Mouse (Mus musculus) stomach, postnatal 0 days (tissue): ENCODE data around the gene Xdh. TPM values are rescaled to one million over a fixed set of nuclear protein-coding genes. Genes with fewer than 3 reads are reported as not detected.
A peak's percentile ranks its signal among the peaks of the same experiment; 100 is the strongest.

Experiments
- ATAC-seq: fragments of 200-750 bp; cut with Nextera tagmentation; 2 replicates; pipeline ENCODE4 v1.8.0; 2017; ENCODE audit not compliant: low FRiP score, low TSS enrichment
- DNase-seq: peaks from one replicate; pipeline ENCODE4 v3.0.0-alpha.2; 2016; ENCODE audit warnings: low spot score
- H3K27ac ChIP-seq: fragments of 300-500 bp; sonication (generic); replicated peaks from 2 replicates; pipeline ENCODE4 v1.5.1; 2014; ENCODE audit warnings: mild to moderate bottlenecking, control low read depth
- H3K27me3 ChIP-seq: fragments of 300-500 bp; sonication (generic); 2 replicates; pipeline ENCODE4 v1.6.1; 2014; ENCODE audit warnings: low read length; ENCODE audit not compliant: control insufficient read depth, insufficient read depth
- H3K36me3 ChIP-seq: fragments of 300-500 bp; sonication (generic); 2 replicates; pipeline ENCODE4 v1.6.1; 2014; ENCODE audit warnings: low read length, mixed read lengths; ENCODE audit not compliant: control insufficient read depth, insufficient read depth
- H3K4me1 ChIP-seq: fragments of 300-500 bp; sonication (generic); replicated peaks from 2 replicates; pipeline ENCODE4 v1.6.1; 2014; ENCODE audit warnings: antibody characterized with exemption; ENCODE audit not compliant: control insufficient read depth, insufficient read depth
- H3K4me2 ChIP-seq: fragments of 300-500 bp; sonication (generic); replicated peaks from 2 replicates; pipeline ENCODE4 v1.6.1; 2014; ENCODE audit warnings: low read depth, mild to moderate bottlenecking, control low read depth, moderate library complexity
- H3K4me3 ChIP-seq: fragments of 300-500 bp; sonication (generic); 2 replicates; pipeline ENCODE4 v1.5.1; 2014; ENCODE audit warnings: low read depth, low read length, control low read depth
- H3K9ac ChIP-seq: fragments of 300-500 bp; sonication (generic); 2 replicates; pipeline ENCODE4 v1.6.1; 2014; ENCODE audit warnings: mild to moderate bottlenecking, low read length, control low read depth, mixed read lengths
- H3K9me3 ChIP-seq: fragments of 300-500 bp; sonication (generic); 2 replicates; pipeline ENCODE4 v1.6.1; 2016; ENCODE audit warnings: low read length; ENCODE audit not compliant: control insufficient read depth
- CTCF ChIP-seq: IDR thresholded peaks from 2 replicates; pipeline ENCODE4 v1.5.1; 2016; ENCODE audit warnings: antibody characterized with exemption, low read depth, mild to moderate bottlenecking, moderate library complexity
- EP300 ChIP-seq: optimal IDR thresholded peaks from 2 replicates; pipeline ENCODE3; 2016; ENCODE audit warnings: antibody characterized with exemption
- WGBS: fragments of 180-500 bp; shearing (Covaris S2); extraction: QIAGEN DNeasy Blood & Tissue Kit; methylation state at CpG from one replicate; pipeline ENCODE4 v1.1.7; 2014; 5-methylcytosine and 5-hydroxymethylcytosine counted together
- polyA plus RNA-seq: library from polyadenylated mRNA; unstranded; fragments of >200 nt; fragmentation: Nextera tagmentation; extraction: Ambion mirVana; gene quantifications from 2 replicates; pipeline ENCODE4 v1.2.1, GENCODE M21; 2015

The Xdh gene
- polyA plus RNA-seq, 1 experiment from 2014 or later, result 16.4 TPM

GRCm38 (mm10) chr17:73962628-73963043, 12.6 kb upstream of the Xdh start:
- Histone ChIP-seq H3K4me1 (no peaks in the 10 kb centered on the region), H3K27ac (peak overlapping the region; percentile 69), H3K9me3 (no peaks in the 10 kb centered on the region), H3K4me3 (no peak overlapping the region), H3K4me2 (no peak overlapping the region), H3K9ac (no peak overlapping the region), H3K36me3 (no peaks in the 10 kb centered on the region), H3K27me3 (no peaks in the 10 kb centered on the region)
- 15% methylated on average over 2 of the region's 2 CpGs for WGBS
- no peak for DNase-seq
- TF ChIP-seq EP300, result peak; percentile 91
- no peak for TF ChIP-seq CTCF
- peak; percentile 76; the same call in 1 of the 2 replicates for ATAC-seq

GRCm38 (mm10) chr17:73961801-73962403, 11.9 kb upstream of the Xdh start:
- peak overlapping the region; percentile 67 for H3K27ac ChIP-seq
- H3K27me3 ChIP-seq, result no peaks in the 10 kb centered on the region
- H3K4me2 ChIP-seq, result no peak overlapping the region
- H3K36me3 ChIP-seq, result no peaks in the 10 kb centered on the region
- TF ChIP-seq CTCF (no peak), EP300 (no peak)
- no peak for DNase-seq
- H3K4me3 ChIP-seq, result no peak overlapping the region
- 47% methylated on average over 1 of the region's 1 CpGs for WGBS
- ATAC-seq, result peak; percentile 38; the same call in 1 of the 2 replicates
- no peaks in the 10 kb centered on the region for H3K4me1 ChIP-seq
- H3K9me3 ChIP-seq, result no peaks in the 10 kb centered on the region
- no peak overlapping the region for H3K9ac ChIP-seq

- Histone ChIP-seq H3K4me2 (no peak overlapping the region), H3K4me3 (no peak overlapping the region), H3K36me3 (no peaks in the 10 kb centered on the region), H3K9me3 (no peaks in the 10 kb centered on the region), H3K9ac (no peak overlapping the region), H3K4me1 (no peaks in the 10 kb centered on the region), H3K27me3 (no peaks in the 10 kb centered on the region), H3K27ac (no peak overlapping the region)
- TF ChIP-seq EP300 (no peak), CTCF (no peak)
- DNase-seq (no peak), ATAC-seq (no peak)
- 69% methylated on average over 4 of the region's 4 CpGs for WGBS
Observed at GRCm38 (mm10) chr17:73960745-73961144, 10.7 kb upstream of the Xdh start.

- Histone ChIP-seq H3K9ac (no peak overlapping the region), H3K4me2 (no peak overlapping the region), H3K27ac (no peak overlapping the region; the same call in 1 of the 2 replicates), H3K4me1 (no peaks in the 10 kb centered on the region), H3K4me3 (no peak overlapping the region), H3K36me3 (no peaks in the 10 kb centered on the region), H3K9me3 (no peaks in the 10 kb centered on the region), H3K27me3 (no peaks in the 10 kb centered on the region)
- DNase-seq, result no peak
- WGBS, result 75% methylated on average over 4 of the region's 4 CpGs
- TF ChIP-seq EP300, result no peak
- no peak for TF ChIP-seq CTCF
- ATAC-seq, result no peak
Observed at GRCm38 (mm10) chr17:73952103-73952521, 2.1 kb upstream of the Xdh start.

- WGBS, result 77% methylated on average over 5 of the region's 5 CpGs
- Histone ChIP-seq H3K36me3 (no peaks in the 10 kb centered on the region), H3K27ac (peak overlapping the region; percentile 78; the same call in 1 of the 2 replicates), H3K4me3 (no peak overlapping the region), H3K4me2 (no peak overlapping the region), H3K27me3 (no peaks in the 10 kb centered on the region), H3K4me1 (no peaks in the 10 kb centered on the region), H3K9ac (no peak overlapping the region), H3K9me3 (no peaks in the 10 kb centered on the region)
- ATAC-seq (no peak), DNase-seq (no peak)
- no peak for TF ChIP-seq CTCF
- no peak for TF ChIP-seq EP300
Observed at GRCm38 (mm10) chr17:73950970-73951369, 974 bp upstream of the Xdh start.

- ATAC-seq, result no peak
- Histone ChIP-seq H3K4me1 (no peaks in the 10 kb centered on the region), H3K9me3 (no peaks in the 10 kb centered on the region), H3K36me3 (no peaks in the 10 kb centered on the region), H3K9ac (no peak overlapping the region), H3K4me2 (peak overlapping the region; percentile 44), H3K27me3 (no peaks in the 10 kb centered on the region), H3K4me3 (peak overlapping the region; percentile 34), H3K27ac (peak overlapping the region; percentile 78)
- TF ChIP-seq EP300 (no peak), CTCF (peak; percentile 71)
- DNase-seq, result no peak
- 48% methylated on average over 4 of the region's 4 CpGs for WGBS
Observed at GRCm38 (mm10) chr17:73949498-73949897, 498 bp downstream of the Xdh start.
